Mouse (Mus musculus): ENCODE results near the gene Sppl2c. TPM values are rescaled to one million over a fixed set of nuclear protein-coding genes. Genes with fewer than 3 reads are reported as not detected.

Sppl2c gene
- total RNA-seq (2021), result not detected in 2 replicates
- long read RNA-seq, experiment 1, result 0 reads
- long read RNA-seq, experiment 2, result 0 reads

- DNase-seq, result no peak
Measured at GRCm38 (mm10) chr11:104186135-104186836, at the start of gene Sppl2c. Gene Sppl2c, plus strand, starts transcription at chr11:104186327.

- no peak for DNase-seq
Measured at GRCm38 (mm10) chr11:104138976-104139375, 47.2 kb upstream of the Sppl2c start.

- DNase-seq, result no peak
Measured at GRCm38 (mm10) chr11:104144930-104145329, 41.2 kb upstream of the Sppl2c start.

GRCm38 (mm10) chr11:104148787-104149186, 37.3 kb upstream of the Sppl2c start:
- DNase-seq, result no peak

GRCm38 (mm10) chr11:104150911-104151310, 35.2 kb upstream of the Sppl2c start:
- no peak for DNase-seq

GRCm38 (mm10) chr11:104154332-104154731, 31.8 kb upstream of the Sppl2c start:
- no peak for DNase-seq

- DNase-seq, result peak; percentile 18
Measured at GRCm38 (mm10) chr11:104154820-104155635, 31.1 kb upstream of the Sppl2c start.

GRCm38 (mm10) chr11:104155899-104156298, 30.2 kb upstream of the Sppl2c start:
- DNase-seq, result no peak

- no peak for DNase-seq
Measured at GRCm38 (mm10) chr11:104156391-104156790, 29.7 kb upstream of the Sppl2c start.

GRCm38 (mm10) chr11:104157603-104158259, 28.4 kb upstream of the Sppl2c start:
- peak; percentile 81 for DNase-seq

GRCm38 (mm10) chr11:104158260-104158907, 27.7 kb upstream of the Sppl2c start:
- DNase-seq, result no peak

- no peak for DNase-seq
Measured at GRCm38 (mm10) chr11:104159769-104160272, 26.3 kb upstream of the Sppl2c start.

GRCm38 (mm10) chr11:104161153-104161552, 25.0 kb upstream of the Sppl2c start:
- DNase-seq, result no peak

- DNase-seq, result no peak
Measured at GRCm38 (mm10) chr11:104164257-104164656, 21.9 kb upstream of the Sppl2c start.

GRCm38 (mm10) chr11:104171281-104171781, 14.8 kb upstream of the Sppl2c start:
- DNase-seq, result peak; percentile 72

- DNase-seq, result no peak
Measured at GRCm38 (mm10) chr11:104178893-104179292, 7.2 kb upstream of the Sppl2c start.

- DNase-seq, result no peak
Measured at GRCm38 (mm10) chr11:104179804-104180203, 6.3 kb upstream of the Sppl2c start.

- DNase-seq, result no peak
Measured at GRCm38 (mm10) chr11:104182141-104182540, 4.0 kb upstream of the Sppl2c start.

GRCm38 (mm10) chr11:104186837-104187150, 667 bp downstream of the Sppl2c start:
- no peak for DNase-seq

GRCm38 (mm10) chr11:104187766-104188165, 1.6 kb downstream of the Sppl2c start:
- DNase-seq, result no peak

GRCm38 (mm10) chr11:104190008-104190407, 3.9 kb downstream of the Sppl2c start:
- no peak for DNase-seq

GRCm38 (mm10) chr11:104195382-104195781, 9.3 kb downstream of the Sppl2c start:
- no peak for DNase-seq

Data from adrenal gland, postnatal 14 days (tissue).